Mouse (Mus musculus) left cerebral cortex, adult 8-10 months (tissue): ENCODE results near the gene Zmiz1. TPM values are rescaled to one million over a fixed set of nuclear protein-coding genes. Genes with fewer than 3 reads are reported as not detected.

Source experiments
- DNase-seq, 2 experiments: peaks; one replicate each; pipeline ENCODE4 v3.0.0; 2022; ENCODE audit warnings: low spot score in 2 of 2
- total RNA-seq, 4 experiments: library from RNA; stranded (reverse); gene quantifications; 2 replicates each; pipeline ENCODE4 v1.2.4; 2022

Zmiz1 gene
- total RNA-seq, 4 experiments from 2014 or later = 90.1 to 94.2 (median 92.3) TPM

- DNase-seq = no peak
These were observed 151.6 kb downstream of the Zmiz1 start for GRCm38 (mm10) chr14:25610396-25611158.

GRCm38 (mm10) chr14:25611159-25611697, 152.2 kb downstream of the Zmiz1 start:
- DNase-seq = no peak

DNA sequence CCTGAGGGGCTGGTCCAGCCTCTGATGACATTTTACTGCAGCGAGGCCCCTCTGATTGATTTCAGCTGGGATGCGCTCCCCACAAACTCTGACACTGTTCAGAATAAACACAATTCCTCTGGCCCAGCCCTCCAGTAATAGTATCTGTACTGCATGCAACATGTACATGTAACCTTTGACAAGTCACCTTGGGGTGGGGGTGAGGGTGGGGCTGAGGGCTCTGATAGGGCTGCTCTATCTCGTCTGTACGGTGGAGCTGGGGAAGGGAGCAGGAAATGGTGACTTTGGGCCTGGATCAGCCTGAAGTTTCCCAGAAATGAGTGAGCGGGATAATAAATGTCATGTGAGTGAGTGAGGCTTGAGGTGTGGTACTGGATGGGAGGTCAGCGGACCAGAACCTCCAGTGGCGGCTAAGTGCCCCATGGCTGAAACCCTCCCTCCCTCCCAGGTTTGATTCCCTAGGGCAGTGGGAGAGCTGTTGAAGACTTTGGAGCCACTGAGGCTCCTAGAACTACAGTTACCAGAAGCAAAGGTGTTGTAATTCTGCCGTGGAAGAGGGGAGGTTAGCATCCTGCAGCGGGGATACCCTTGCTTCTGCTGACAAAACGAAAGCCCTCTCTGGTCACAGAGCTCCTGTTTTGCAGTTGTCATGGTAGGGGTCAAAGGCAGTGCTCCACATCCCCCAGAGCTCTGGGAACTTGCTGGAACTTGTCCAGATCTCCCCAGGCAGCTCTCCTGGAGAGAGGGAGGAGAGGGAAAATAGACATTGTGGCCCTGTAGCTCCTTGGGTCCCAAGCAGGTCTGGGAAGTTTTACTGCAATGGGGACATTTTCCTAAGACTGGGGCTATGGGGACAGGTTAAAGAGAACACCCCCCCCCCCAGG, 153.1 kb downstream of the Zmiz1 start:
- no peak for DNase-seq

DNA sequence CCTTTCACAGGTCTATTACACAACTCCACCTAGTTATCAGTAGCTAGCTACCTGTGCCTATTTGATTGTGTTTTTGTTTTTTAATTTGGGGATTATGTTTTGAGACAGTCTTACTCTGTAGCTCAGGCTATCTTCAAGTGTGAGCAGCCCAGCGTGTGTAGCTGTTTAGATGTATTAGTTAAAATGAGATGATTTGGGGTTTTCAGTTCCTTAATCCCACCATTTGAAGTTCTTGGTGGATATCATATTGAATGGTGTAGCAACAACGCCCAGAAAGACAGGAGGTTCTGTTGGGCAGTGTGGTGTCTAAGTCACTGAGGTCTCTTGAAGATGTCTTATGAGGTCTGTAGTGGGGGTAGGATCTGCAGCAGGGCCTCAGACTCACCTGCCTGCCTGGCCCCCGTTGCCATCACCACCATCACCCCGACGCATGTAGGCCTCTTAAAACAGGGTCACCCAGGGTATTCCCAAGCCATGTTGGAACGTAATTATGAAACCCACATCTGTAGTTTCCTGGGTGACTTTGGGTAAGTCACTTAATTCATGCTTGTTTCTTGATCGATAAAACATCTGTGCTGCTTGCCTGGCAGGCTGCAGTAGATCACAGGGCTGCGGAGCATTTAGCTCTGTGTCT, 155.1 kb downstream of the Zmiz1 start:
- DNase-seq = no peak

DNA sequence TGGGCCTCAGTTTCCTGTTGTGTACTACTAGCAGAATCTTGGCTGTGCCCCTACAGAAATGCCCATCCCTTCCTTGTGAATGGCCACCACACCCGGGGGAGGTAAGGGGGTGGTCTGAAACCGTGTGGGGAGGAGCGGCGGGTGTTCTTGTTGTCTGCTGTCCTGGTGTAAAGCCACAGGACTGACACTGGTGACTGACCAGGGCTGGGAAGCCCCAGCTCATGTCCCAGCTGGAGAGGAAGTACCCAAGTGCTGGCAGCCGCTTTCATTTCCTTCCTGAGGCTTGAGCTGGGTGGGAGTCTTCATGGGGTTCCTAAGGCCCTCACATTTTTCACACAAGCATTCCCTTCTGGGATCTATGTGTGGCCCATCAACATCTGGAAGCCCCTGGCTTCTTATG, 155.7 kb downstream of the Zmiz1 start:
- DNase-seq = no peak

DNA sequence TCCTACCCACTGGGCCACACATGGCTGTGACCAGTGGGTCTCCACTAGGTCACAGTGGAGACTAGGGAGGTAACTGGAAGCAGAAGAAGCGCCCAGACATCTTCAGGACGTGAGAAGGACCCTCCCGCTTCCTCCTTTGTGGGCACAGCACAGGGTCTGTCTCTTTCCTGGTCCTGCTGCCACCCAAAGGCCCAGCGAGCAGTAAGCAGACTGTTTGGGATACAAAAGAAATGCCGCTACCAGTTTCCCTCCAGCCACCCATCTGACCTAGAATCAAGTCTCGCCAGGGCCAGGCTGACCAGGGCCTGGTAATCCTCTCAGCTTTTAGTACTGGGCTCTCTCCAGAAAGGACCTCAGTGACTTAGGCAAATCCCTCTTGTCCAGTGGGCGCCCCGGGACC, 156.6 kb downstream of the Zmiz1 start:
- no peak for DNase-seq

GRCm38 (mm10) chr14:25616009-25616723, 157.2 kb downstream of the Zmiz1 start:
- no peak for DNase-seq

- no peak for DNase-seq
These were observed 158.3 kb downstream of the Zmiz1 start for GRCm38 (mm10) chr14:25617264-25617663.

DNA sequence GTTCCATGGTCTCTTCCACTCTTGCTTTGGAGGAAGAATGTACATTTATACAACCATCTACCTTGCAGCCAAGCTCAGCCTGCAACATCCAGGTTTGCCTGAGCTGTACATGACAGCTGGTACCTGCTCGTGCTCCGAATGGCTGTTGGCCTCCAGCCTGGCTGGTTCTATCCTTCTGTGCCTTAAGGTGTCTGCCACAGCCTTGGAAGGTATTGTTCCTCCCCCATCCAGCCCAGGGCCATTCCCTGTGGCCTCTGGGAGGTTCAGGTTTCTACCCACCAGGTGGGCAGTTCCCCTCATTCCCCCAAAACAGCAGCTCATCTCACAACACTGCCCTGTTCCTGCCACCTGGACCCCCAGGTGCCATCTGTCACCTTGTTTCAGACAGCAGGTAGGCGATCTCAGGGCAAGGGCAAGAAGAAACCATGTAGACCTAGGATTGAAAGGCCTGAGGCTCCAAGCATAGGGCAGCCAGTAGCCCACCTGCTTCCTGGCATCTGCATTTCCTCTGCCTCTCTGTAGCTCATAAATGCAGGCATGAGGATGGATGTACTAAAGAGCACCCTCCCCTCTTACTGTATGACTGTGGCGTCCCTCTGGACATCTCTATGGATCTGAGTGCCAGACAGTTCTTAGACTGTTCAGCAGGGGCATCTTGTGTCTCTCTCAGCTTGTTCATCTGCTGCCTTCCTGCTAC, 160.2 kb downstream of the Zmiz1 start:
- no peak for DNase-seq

DNA sequence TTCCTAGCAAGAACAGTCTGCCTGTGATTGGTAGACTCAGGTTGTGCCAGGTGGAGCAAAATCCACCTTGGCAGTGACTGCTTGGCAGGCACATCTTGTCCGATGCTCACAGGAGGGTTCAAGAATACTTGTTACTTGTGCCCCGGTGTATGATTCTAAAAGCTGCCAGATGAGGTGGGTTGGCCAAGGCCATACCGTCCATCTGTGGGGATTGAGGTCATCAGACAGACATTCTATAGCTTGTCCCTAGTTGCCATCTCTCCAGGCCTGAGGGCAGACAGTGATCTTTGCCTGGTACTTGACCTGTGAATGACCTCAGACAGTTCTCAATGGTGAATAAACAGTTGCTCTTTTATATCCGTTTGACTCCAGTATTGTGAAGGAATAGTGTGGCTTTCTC, 161.8 kb downstream of the Zmiz1 start:
- DNase-seq = no peak

GRCm38 (mm10) chr14:25623698-25624097, 164.7 kb downstream of the Zmiz1 start:
- peak in 1 of 2 experiments; percentile 58 for DNase-seq

DNA sequence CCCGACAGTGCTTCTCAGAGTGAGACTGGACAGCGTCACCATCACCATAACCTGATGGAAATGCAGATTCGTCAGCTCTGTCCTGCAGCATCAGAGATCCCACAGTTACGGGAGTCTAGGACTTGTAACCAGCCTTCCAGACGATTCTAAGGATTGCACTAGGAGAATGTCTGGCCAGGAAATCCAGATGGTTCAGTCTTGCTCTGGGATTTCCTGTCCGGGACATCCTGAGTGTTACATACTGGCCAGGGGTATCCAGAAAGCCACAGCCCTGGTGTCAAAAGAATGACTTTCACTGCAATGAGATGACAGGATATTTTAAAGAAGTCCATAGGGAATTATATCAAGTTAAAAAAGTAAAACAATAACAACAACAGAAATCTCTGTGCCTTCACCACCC, 165.7 kb downstream of the Zmiz1 start:
- DNase-seq = no peak

DNA sequence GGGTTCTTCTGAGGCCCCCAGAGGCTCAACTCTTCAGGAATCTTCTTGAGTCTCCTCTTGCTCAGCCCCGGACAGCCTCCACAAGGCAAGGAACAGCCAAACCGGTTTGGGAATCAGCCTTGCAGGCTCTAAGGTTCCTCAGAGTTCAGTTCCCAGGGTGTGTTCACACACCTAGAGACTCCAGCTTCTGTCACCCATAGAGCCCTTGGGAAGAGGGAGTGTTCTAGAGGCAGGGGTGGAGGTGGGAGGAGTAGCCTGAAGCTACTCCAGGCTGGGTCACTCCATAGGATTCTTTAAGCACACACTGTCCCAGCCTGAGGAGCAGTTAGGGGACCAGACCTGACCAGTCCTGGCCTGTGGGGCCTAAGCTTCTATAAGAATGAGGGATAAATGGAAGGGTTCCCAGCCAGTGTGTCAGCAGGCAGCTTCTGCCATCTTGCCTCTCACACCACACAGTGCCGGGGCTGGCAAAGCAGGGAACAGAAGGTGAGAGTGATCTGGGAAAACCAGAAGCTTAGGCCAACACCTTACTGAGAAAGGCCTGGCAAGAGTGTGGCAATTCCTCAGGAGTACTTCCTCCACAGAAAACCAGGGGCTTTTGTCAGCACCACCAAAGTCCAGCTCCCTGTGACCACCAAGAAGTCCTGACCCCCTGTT, 168.7 kb downstream of the Zmiz1 start:
- DNase-seq = no peak

DNA sequence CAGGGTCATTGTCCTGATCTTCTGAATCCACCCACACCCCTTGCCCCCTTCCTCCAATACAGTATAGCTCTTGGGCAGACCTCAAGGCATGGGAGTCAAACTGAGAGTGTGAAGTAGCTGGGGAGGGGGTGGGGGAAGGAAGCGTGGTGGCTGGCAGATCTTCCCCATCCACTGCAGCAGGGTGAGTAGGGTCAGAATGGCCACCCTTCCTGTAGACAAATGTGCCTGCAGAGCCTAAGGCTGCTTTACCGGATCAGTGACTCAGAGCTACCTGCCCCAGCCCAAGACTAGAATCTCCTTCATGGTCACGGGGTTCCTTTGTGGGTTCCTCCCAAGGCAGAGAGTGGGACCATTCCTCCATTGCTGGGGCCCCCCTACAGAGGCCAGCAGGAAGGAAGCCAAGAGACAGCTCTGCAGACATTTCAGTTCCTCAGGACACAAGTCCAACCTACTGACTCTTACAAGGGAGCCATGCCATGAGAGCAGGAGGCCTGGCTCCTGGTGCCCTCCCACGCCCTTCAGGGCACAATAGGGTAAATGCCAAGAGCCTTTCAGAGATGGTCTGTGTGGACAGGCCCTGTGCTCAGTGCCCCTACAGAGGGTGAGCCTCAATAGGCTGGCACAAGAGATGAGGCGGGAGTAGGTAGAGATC, 169.6 kb downstream of the Zmiz1 start:
- no peak for DNase-seq

- DNase-seq = peak in 1 of 2 experiments; percentile 71
These were observed 171.1 kb downstream of the Zmiz1 start for GRCm38 (mm10) chr14:25629866-25630606.

- no peak for DNase-seq
These were observed 171.8 kb downstream of the Zmiz1 start for GRCm38 (mm10) chr14:25630647-25631409.

DNA sequence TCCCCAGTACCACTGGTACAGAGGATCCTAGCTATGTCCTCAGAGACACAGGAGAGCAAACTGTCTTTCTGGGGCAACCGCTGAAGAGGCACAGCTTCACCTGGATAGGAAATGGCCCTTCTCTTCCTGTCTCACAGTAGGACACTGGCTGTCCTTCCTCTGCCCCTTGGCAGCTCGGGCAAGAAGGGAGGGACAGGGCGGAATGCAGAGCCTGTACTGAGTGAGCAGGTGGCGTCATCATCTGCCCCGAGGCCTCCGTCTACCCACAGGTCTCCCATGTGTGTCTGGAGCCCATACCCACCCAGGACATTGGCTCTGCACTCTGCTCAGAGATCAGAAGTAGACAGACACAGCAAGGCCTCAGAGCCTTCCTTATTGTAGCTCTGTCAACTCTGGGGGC, 172.5 kb downstream of the Zmiz1 start:
- no peak for DNase-seq
